Mouse (Mus musculus): ENCODE data around the gene Abt1. TPM values are rescaled to one million over a fixed set of nuclear protein-coding genes. Genes with fewer than 3 reads are reported as not detected.

Abt1 gene
- 1 to 10 TPM; 3.8 to 4.2 TPM for total RNA-seq (2021)
- long read RNA-seq, experiment 1, full-length matches to known transcripts = 10 of 10 reads
- long read RNA-seq, experiment 1, partial matches to known transcripts = 0 of 10 reads
- long read RNA-seq, experiment 1, other reads (novel, unspliced or antisense) = 0 of 10 reads
- long read RNA-seq, experiment 2, full-length matches to known transcripts = 18 of 18 reads
- long read RNA-seq, experiment 2, partial matches to known transcripts = 0 of 18 reads
- long read RNA-seq, experiment 2, other reads (novel, unspliced or antisense) = 0 of 18 reads

DNA sequence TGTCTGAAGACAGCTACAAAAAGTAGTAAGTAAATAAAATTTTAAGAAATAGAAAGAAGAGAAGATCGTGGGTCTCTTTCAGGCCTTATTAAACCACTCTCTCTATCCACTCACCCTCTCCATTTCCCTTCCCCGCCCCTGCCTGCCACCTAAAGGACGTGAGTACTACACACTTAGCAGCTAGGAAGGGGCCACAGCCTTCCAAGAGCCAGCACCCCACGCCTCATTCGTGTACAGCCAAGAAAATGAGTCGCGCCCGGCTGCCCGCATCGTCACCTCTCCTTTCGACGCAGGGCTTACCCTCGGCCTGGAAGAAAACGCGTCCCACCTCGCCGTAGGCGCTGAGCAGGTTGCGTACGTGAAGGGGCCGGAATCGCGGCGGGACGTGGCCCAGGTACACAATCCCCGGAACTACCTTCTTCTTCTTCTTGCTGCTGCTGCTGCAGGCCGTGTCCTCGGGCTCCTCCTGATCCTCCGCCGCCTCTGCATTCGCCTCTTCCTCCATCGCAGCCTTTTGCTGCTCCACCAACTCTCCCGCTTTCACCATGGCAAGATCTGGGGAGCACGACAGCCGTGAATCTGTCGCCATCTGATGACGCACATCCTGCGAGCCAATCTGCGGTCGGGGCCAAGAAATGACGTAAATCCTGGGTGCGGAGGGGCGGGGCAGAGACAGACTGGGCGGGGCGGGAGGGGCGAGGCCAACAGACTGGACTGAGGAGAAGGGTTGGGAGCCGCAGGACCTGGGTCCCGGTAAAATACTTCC is at the start of gene Abt1:
Abt1 (minus strand) TSS at position 581 of the 766 bp plus-strand sequence.
- DNase-seq (ENCODE audit: low spot score) = peak; percentile 93

- DNase-seq (ENCODE audit: low spot score) = peak; percentile 50
Measured at GRCm38 (mm10) chr13:23466911-23467310, 43.2 kb upstream of the Abt1 start.

DNA sequence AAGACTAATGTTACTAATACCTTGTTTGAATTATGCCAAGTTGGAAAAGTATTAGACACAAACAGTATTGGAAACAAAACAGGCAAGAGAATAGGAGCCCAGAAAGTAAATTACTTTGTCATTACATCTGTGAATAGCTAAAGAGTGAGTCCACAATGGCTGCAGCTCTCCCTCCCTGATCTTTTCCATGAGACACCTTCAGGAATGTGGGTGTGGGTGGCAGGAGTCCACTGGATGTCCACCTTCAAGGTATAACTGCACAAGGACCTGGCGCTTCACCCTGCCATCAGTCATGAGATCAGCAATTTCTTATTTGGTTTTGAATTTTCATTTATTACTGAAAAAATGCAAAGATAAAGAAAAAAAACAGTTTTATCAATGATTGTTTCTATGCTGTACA is 42.6 kb upstream of the Abt1 start:
- no peak for DNase-seq (ENCODE audit: low spot score)

GRCm38 (mm10) chr13:23465600-23466109 is 42.0 kb upstream of the Abt1 start, which contains the start of gene Btn1a1:
Gene Btn1a1, minus strand, starts transcription at chr13:23465901.
- no peak for DNase-seq (ENCODE audit: low spot score)

- no peak for DNase-seq (ENCODE audit: low spot score)
Measured at GRCm38 (mm10) chr13:23464841-23465366, 41.2 kb upstream of the Abt1 start.

GRCm38 (mm10) chr13:23464224-23464637 is 40.6 kb upstream of the Abt1 start:
- no peak for DNase-seq (ENCODE audit: low spot score)

DNA sequence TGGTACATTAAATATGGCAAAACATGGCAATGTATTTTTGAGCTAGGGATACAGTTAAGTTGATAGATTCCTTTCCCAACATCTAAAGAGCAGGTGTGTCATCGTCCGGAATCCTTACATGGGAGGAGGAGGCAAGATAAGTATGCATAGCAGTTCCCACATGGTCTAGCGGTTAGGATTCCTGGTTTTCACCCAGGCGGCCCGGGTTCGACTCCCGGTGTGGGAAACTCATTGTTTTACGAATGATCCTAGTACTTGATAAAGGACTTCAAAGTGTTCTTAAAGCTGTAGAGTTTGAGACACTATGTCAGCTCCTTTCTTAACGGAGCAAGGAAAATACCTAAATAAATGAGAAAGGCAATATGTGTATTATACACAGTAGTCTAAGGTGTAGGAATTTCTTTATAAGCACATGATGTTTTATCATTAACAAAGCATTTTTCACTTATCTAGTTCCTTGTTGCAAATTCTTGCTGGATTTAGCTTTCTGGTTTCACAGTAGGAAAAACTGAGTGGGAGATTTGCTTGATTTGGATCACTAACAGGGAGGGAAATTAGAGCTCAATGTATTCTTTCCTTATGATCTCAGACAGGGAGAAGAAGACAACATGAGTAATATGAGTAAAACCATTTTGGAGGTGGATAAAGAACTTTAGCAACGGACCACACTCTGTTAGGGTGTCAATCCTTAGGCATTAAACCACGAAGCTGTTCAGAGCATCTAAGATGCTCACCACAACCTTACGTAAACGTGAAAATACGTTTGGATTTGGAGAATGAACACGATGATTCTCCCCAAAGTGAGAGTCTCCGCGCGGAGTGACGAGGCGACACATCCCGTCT is 39.9 kb upstream of the Abt1 start:
- peak; percentile 65 for DNase-seq (ENCODE audit: low spot score)

GRCm38 (mm10) chr13:23462669-23463068 is 39.0 kb upstream of the Abt1 start:
- DNase-seq (ENCODE audit: low spot score) = no peak

DNA sequence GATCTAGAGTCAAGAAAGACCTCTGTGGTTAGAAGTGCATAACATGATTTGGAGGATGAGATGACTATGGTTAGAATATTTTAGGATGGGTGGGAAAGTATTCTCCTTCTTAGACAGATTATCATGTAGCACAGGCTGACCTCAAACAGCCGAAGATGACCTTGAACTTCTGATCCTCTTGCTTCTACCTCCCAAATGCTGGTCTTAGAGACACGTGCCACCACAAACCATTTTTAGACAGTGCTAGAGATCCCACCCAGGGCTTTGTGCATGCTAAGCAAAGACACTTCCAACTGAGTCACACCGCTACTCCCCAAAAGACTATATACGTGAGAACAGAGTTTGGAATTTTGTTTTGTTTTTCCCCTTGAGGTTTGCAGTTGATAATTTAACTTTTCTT is 38.4 kb upstream of the Abt1 start:
- DNase-seq (ENCODE audit: low spot score) = no peak

GRCm38 (mm10) chr13:23459264-23459846 is 35.7 kb upstream of the Abt1 start:
- DNase-seq (ENCODE audit: low spot score) = no peak

- no peak for DNase-seq (ENCODE audit: low spot score)
Measured at GRCm38 (mm10) chr13:23453926-23454325, 30.3 kb upstream of the Abt1 start.

DNA sequence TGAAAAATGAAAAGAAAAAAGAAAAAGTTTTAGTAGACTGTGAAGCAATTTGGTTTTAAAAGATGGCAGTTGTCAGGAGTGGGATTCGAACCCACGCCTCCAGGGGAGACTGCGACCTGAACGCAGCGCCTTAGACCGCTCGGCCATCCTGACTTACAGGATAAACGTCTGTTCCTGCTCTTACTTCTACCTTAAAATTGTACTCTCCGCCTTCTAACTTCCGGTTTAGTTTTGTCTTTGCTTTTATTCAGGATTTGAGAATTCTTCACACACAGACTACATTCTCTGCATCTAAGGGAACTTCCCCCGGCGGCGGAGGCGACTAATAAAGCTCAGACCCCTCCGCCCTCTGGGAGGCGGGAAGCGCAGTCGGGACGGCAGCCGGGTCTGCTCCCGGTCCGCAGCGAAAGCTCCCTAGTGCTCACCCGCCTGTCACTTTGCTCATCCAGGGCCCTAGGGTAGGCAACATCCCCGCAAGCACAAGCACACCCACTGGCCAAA is 29.7 kb upstream of the Abt1 start:
- DNase-seq (ENCODE audit: low spot score) = peak; percentile 85

GRCm38 (mm10) chr13:23450398-23450797 is 26.7 kb upstream of the Abt1 start:
- peak; percentile 85 for DNase-seq (ENCODE audit: low spot score)

DNA sequence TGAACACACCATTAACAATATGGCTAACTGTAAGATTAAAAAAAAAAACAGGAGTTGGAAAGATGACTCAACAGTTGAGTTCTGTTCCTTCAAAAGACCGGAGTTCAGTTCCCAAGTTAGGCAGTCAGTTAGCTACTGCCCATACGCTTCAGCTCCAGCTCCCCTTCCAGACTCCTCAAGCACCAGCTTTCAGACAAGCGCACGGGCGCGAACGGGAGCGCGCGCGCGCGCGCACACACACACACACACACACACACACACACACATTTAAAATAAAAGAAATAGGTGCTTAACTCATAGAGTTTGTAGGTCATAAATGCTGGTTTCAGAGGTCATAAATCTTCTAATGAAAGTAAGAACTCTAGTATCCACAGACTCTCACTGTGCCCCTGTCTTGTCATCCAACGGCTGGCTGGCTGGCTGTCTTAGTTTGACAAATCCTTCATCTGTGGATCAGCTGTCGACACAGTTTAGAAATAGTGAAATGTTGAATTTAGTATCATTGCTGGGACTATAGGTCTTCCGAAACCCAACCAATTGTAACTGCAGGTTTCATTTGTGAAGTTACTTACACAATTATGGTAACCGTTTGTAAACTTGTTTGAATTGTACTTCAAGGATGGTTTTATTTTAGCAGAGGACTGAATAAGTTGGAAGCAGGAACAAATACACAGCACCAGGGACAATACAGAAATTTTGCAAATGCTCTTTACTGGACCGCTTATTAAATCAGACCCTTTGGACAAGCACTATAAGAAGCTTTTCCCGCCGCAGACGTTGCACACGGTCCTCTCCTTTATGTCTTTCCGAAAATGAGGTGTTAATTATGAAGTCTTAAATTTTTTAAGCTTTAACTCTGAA is 25.8 kb upstream of the Abt1 start:
- DNase-seq (ENCODE audit: low spot score) = peak; percentile 50

DNA sequence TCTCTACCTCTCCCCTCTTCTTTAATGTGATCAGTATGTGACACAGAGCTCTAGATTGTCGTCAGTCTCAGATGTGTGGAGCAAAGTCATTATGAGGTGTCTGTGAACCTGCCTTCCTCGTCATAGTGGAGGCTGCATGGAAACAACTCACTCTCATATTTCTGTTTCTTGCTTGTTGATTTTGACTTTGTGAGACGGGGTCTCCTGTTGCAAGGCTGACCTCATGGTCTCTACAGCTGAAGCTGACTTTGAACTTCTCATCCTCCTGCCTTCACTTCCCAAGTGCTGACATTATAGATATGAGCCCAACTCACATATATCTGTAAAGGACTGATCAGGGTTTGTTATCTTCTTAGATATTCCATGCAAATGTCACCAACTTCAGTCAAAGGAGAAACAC is 25.1 kb upstream of the Abt1 start:
- no peak for DNase-seq (ENCODE audit: low spot score)

- DNase-seq (ENCODE audit: low spot score) = peak; percentile 84
Measured at GRCm38 (mm10) chr13:23446498-23446952, 22.9 kb upstream of the Abt1 start.

DNA sequence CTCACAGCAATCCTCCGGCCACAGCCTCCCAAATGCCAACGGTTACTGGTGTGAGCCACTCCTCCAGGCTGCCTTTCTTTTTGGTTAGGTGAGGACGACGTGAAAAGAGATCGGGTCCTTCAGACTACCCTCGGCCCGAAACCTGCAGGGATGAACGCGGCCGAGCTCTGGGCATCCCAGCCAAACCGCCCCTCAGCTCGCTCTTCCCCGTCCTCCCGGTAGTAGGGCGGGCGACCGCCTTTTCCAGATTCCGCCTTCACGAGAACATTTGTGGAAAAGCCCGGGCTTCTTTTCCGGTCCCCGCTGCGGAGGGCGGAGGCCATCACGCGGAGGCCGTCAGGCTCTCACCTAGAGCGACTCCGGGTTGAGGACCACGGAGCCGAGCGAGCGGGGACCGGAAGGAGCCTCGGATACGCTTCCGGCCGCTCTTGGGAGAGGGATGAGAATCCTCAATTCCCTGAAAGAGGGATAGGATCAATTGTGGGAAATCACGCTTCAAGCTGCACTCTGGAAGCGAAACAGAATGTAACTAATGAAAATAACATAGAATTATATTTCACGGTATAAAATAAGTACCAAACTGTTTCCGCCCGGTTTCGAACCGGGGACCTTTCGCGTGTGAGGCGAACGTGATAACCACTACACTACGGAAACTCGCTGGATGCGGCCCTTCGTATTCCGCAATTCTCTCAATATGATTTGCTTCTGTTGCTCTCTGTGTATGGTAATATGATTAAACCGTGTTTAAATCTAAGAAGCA is 22.1 kb upstream of the Abt1 start:
- DNase-seq (ENCODE audit: low spot score) = peak; percentile 91

DNA sequence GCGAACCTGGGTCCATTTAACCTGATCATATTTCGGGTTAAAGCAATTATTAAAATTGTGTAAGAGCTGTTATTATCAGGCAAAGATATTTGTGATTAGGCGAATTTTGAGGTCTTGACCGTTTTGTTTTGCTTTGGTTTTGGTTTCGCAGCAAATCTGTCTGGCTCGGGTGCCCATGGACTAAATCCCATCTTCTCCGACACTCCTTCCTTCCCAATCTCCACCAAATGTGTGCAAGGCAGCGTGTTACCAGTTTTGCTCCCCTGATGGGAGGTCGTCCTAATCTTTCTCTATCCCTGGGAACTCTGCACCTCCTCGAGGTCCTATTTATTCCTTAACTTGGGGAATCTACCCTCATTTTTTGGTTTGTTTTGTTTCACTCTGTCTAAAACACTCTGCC is 21.5 kb upstream of the Abt1 start:
- no peak for DNase-seq (ENCODE audit: low spot score)

DNA sequence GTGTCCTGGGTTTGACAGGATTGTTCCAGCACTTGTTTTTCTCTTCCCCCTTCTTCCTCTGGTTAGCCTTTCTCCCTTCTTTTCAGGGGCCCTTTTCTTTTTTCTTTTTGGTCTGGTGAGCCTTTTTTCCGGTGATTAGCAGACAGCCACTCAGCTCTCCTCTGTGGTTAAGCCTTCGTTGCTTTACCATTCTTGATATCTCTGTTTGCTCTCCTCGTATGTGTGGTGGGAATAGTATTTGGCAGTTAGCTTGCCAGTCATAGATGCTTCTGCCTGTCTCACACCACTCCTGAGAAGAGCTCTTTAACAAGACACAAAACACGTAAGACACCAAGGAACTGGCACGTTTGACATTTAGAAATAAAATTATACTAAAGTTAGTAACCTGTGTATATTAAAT is 20.8 kb upstream of the Abt1 start:
- DNase-seq (ENCODE audit: low spot score) = no peak

Data from gastrocnemius, adult 18-20 months (tissue).